Mouse (Mus musculus): ENCODE data around the gene Dlat. TPM values are rescaled to one million over a fixed set of nuclear protein-coding genes. Genes with fewer than 3 reads are reported as not detected.
"Not testable (repeated sequence)": the region's sequence is repeated elsewhere in the genome, so short reads cannot be mapped to it uniquely, and the experiment has no call there.

The Dlat gene
- total and polyA plus RNA-seq, 2 experiments from 2014 or later, result 52.7 to 67.1 TPM

GRCm38 (mm10) chr9:50658941-50659388 is 615 bp downstream of the Dlat start:
- Histone ChIP-seq H3K4me2 (ENCODE audit: low read depth) (peak overlapping the region; percentile 76), H3K4me3 (ENCODE audit: low read depth, low read length) (peak overlapping the region; percentile 76), H3K9ac (peak overlapping the region; percentile 85), H3K36me3 (ENCODE audit: insufficient read depth) (peaks cover 10% of the 10 kb centered on the region; the same call in 1 of the 2 replicates), H3K4me1 (ENCODE audit: insufficient read depth) (no peaks in the 10 kb centered on the region; the same call in 1 of the 2 replicates), H3K9me3 (ENCODE audit: low read length) (no peaks in the 10 kb centered on the region), H3K27me3 (ENCODE audit: insufficient read depth, low read length) (no peaks in the 10 kb centered on the region), H3K27ac (ENCODE audit: low read depth, low read length) (peak overlapping the region; percentile 90)
- WGBS, result under 1% methylated on average over 28 of the region's 28 CpGs
- no peak for TF ChIP-seq CTCF (IDR thresholded peaks at IDR 0.05; ENCODE audit: low read depth)
- peak; percentile 3; the same call in 1 of the 2 replicates for ATAC-seq
- DNase-seq, result no peak

DNA sequence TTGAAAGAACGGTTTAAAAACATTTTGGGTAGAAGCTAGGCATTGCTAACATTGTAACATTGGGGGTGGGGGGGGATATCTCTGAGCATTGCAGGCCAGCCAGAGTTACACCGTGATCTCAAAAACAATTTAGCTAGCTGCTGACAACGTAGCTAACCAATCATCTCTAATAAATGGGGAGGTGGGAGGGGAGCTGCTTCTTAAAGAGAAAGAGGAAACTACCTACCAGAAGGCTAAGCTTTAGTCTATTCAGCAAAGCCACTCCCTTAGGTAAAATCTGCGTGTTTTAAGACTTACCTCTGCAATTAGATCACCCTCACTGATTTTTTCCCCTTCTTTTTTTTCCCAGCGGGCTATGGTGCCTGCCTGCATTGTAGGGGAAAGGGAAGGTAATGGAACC is 1.2 kb downstream of the Dlat start:
- Histone ChIP-seq H3K27me3 (ENCODE audit: insufficient read depth, low read length) (no peaks in the 10 kb centered on the region), H3K4me3 (ENCODE audit: low read depth, low read length) (peak overlapping the region; percentile 76), H3K9me3 (ENCODE audit: low read length) (no peaks in the 10 kb centered on the region), H3K4me2 (ENCODE audit: low read depth) (peak overlapping the region; percentile 76), H3K27ac (ENCODE audit: low read depth, low read length) (peak overlapping the region; percentile 90), H3K36me3 (ENCODE audit: insufficient read depth) (peaks cover 10% of the 10 kb centered on the region), H3K9ac (peak overlapping the region; percentile 85), H3K4me1 (ENCODE audit: insufficient read depth) (no peaks in the 10 kb centered on the region; the same call in 1 of the 2 replicates)
- ATAC-seq (peak; percentile 40; the same call in 1 of the 2 replicates), DNase-seq (peak; percentile 30)
- no peak for TF ChIP-seq CTCF (IDR thresholded peaks at IDR 0.05; ENCODE audit: low read depth)
- WGBS, result 18% methylated on average over 5 of the region's 5 CpGs

DNA sequence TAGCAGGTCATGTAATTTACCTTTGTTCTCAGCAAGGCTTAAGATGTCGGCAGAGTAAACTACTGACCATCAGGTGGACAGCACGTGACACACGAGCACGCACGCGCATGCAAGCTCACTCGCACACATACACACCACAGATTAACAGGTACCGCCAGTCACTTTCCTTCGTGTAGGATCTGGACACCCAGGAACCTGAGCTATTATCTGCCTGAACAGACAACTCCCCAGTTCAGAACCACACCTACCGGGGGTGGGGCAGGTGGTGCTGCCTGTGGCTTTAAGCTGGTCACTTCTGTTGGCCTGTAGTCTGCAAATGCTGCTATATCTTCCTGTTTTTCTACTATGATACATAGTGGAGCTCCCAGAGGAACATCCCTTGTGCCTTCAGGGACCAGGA is 9.1 kb downstream of the Dlat start:
- WGBS, result 97% methylated on average over 10 of the region's 10 CpGs
- DNase-seq (no peak), ATAC-seq (no peak)
- H3K4me1 ChIP-seq (ENCODE audit: insufficient read depth), result no peaks in the 10 kb centered on the region
- H3K9ac ChIP-seq, result no peak overlapping the region
- no peak overlapping the region for H3K4me2 ChIP-seq (ENCODE audit: low read depth)
- TF ChIP-seq CTCF (IDR thresholded peaks at IDR 0.05; ENCODE audit: low read depth), result no peak
- peaks cover 70% of the 10 kb centered on the region for H3K36me3 ChIP-seq (ENCODE audit: insufficient read depth)
- H3K4me3 ChIP-seq (ENCODE audit: low read depth, low read length), result no peak overlapping the region
- no peak overlapping the region for H3K27ac ChIP-seq (ENCODE audit: low read depth, low read length)
- no peaks in the 10 kb centered on the region for H3K27me3 ChIP-seq (ENCODE audit: insufficient read depth, low read length)
- no peaks in the 10 kb centered on the region for H3K9me3 ChIP-seq (ENCODE audit: low read length)

- Histone ChIP-seq H3K4me1 (ENCODE audit: insufficient read depth) (no peaks in the 10 kb centered on the region), H3K4me3 (ENCODE audit: low read depth, low read length) (no peak overlapping the region), H3K9ac (no peak overlapping the region), H3K27ac (ENCODE audit: low read depth, low read length) (no peak overlapping the region), H3K4me2 (ENCODE audit: low read depth) (no peak overlapping the region), H3K27me3 (ENCODE audit: insufficient read depth, low read length) (no peaks in the 10 kb centered on the region), H3K9me3 (ENCODE audit: low read length) (no peaks in the 10 kb centered on the region), H3K36me3 (ENCODE audit: insufficient read depth) (peaks cover 82% of the 10 kb centered on the region)
- no peak for DNase-seq
- WGBS, result 77% methylated on average over 10 of the region's 10 CpGs
- TF ChIP-seq CTCF (IDR thresholded peaks at IDR 0.05; ENCODE audit: low read depth), result no peak
- ATAC-seq, result no peak
Measured at GRCm38 (mm10) chr9:50646826-50647370, 12.7 kb downstream of the Dlat start.

- no peaks in the 10 kb centered on the region for H3K9me3 ChIP-seq (ENCODE audit: low read length)
- DNase-seq (no peak), ATAC-seq (no peak)
- H3K4me1 ChIP-seq (ENCODE audit: insufficient read depth), result no peaks in the 10 kb centered on the region
- no peak overlapping the region for H3K4me3 ChIP-seq (ENCODE audit: low read depth, low read length)
- peaks cover 37% of the 10 kb centered on the region for H3K36me3 ChIP-seq (ENCODE audit: insufficient read depth)
- WGBS, result 93% methylated on average over 11 of the region's 11 CpGs
- no peak overlapping the region for H3K27ac ChIP-seq (ENCODE audit: low read depth, low read length)
- no peak overlapping the region for H3K4me2 ChIP-seq (ENCODE audit: low read depth)
- no peaks in the 10 kb centered on the region for H3K27me3 ChIP-seq (ENCODE audit: insufficient read depth, low read length)
- no peak for TF ChIP-seq CTCF (IDR thresholded peaks at IDR 0.05; ENCODE audit: low read depth)
- no peak overlapping the region for H3K9ac ChIP-seq
Measured at GRCm38 (mm10) chr9:50634270-50634669, 25.3 kb downstream of the Dlat start.

- ATAC-seq (no peak), DNase-seq (peak; percentile 3)
- no peaks in the 10 kb centered on the region for H3K9me3 ChIP-seq (ENCODE audit: low read length)
- no peaks in the 10 kb centered on the region for H3K4me1 ChIP-seq (ENCODE audit: insufficient read depth)
- 70% methylated on average over 2 of the region's 2 CpGs for WGBS
- no peak overlapping the region for H3K27ac ChIP-seq (ENCODE audit: low read depth, low read length)
- TF ChIP-seq CTCF (IDR thresholded peaks at IDR 0.05; ENCODE audit: low read depth), result 0 out of 2 replicates have a peak, but pooled peaks have one; percentile 8
- H3K36me3 ChIP-seq (ENCODE audit: insufficient read depth), result peaks cover 27% of the 10 kb centered on the region
- no peak overlapping the region for H3K4me2 ChIP-seq (ENCODE audit: low read depth)
- no peak overlapping the region for H3K9ac ChIP-seq
- no peaks in the 10 kb centered on the region for H3K27me3 ChIP-seq (ENCODE audit: insufficient read depth, low read length)
- no peak overlapping the region for H3K4me3 ChIP-seq (ENCODE audit: low read depth, low read length)
Measured at GRCm38 (mm10) chr9:50633059-50633458, 26.5 kb downstream of the Dlat start.

DNA sequence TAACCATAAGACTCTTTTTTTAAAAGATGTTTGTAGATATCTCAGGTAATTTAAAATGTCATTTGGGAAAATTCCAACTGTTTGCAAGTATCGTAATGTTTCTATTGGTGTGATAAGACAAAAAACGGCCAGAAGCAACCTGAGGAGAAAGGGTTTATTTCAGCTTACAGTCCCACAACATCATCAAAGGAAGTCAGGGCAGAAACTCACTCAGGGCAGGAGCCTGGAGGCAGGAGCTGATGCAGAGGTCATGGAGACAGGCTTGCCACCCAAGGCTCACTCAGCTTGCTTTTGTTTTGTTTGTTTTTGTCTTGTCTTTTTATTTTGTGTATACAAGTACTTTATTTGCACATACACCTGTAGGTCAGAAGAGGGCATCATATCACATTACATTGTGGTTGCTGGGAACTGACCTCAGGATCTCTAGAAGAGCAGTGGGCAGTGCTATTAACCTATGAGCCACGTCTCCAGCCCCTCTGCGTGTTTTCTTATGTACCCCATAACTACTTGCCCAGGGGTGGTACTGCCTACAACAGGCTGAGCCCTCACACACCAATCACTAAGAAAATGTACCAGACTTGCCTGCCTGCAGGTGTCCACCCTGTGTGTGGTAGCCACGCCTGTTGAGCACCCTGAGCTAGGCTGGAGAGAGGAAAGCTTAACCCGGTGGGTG is 27.4 kb downstream of the Dlat start:
- DNase-seq (no peak), ATAC-seq (no peak)
- WGBS, result 88% methylated on average over 6 of the region's 6 CpGs
- Histone ChIP-seq H3K9ac (no peak overlapping the region), H3K4me2 (ENCODE audit: low read depth) (no peak overlapping the region), H3K4me1 (ENCODE audit: insufficient read depth) (no peaks in the 10 kb centered on the region), H3K4me3 (ENCODE audit: low read depth, low read length) (no peak overlapping the region), H3K36me3 (ENCODE audit: insufficient read depth) (peaks cover 25% of the 10 kb centered on the region), H3K27me3 (ENCODE audit: insufficient read depth, low read length) (no peaks in the 10 kb centered on the region), H3K9me3 (ENCODE audit: low read length) (no peaks in the 10 kb centered on the region), H3K27ac (ENCODE audit: low read depth, low read length) (no peak overlapping the region)
- no peak for TF ChIP-seq CTCF (IDR thresholded peaks at IDR 0.05; ENCODE audit: low read depth)

DNA sequence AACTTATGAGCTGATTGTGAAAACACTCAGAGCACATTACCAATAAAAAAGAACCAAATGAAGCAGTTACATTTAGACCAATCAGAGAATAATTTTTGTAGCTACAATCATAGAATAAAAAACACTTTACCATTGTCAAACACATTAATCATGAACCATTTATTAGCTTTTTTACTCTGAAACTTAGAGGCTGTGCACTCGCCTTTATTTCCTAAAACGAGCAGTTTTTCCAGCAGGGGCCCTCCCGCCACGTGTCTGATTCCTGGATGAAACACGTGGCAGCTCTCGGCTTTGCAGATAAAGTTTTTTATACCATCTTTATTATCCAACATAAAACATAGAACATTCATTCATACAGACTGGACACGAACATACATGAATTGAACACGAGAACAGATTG is 28.7 kb downstream of the Dlat start:
- 87% methylated on average over 6 of the region's 8 CpGs for WGBS

More for the DNA sequence above, 28.7 kb downstream of the Dlat start:
- not testable (repeated sequence) for H3K27ac ChIP-seq (ENCODE audit: low read depth, low read length); H3K9me3 ChIP-seq (ENCODE audit: low read length); H3K4me3 ChIP-seq (ENCODE audit: low read depth, low read length); ATAC-seq; H3K9ac ChIP-seq; H3K27me3 ChIP-seq (ENCODE audit: insufficient read depth, low read length); H3K4me2 ChIP-seq (ENCODE audit: low read depth); H3K4me1 ChIP-seq (ENCODE audit: insufficient read depth); DNase-seq
- peaks cover 16% of the 10 kb centered on the region for H3K36me3 ChIP-seq (ENCODE audit: insufficient read depth)
